Mouse (Mus musculus) spleen, adult 2 months (tissue): ENCODE measurements around the gene Sepsecs.

Experiments
- CTCF ChIP-seq: fragments of 200-500 bp; IDR thresholded peaks from 2 replicates; pipeline ENCODE4 v1.5.1; 2011; ENCODE audit warnings: mild to moderate bottlenecking, inconsistent platforms; ENCODE audit not compliant: insufficient read depth, insufficient read length, insufficient replicate concordance; ENCODE audit errors: extremely low read depth
- POLR2A ChIP-seq: fragments of 200-500 bp; IDR thresholded peaks from 2 replicates; pipeline ENCODE4 v1.6.1; 2011; ENCODE audit warnings: low read depth, low read length, inconsistent platforms

DNA sequence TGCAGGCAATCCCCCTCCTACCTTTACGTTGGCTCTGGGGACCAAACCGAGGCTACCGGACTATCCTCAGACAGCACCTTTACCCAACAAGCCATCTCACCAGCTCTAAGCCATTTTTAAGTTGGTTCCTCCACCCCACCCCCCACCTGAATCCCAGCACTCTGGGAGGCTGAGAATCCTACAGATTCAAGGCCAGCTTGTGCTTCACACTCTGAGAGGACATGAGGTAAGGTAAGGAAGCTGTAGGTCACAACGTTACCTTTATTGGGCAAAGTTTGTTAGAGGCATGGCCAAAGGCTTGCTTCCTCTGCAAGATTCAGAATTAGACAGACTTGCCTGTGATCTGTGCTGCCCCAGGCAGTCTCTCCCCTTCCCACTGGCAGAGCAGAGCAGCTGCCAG lies 10.7 kb upstream of the Sepsecs start:
- TF ChIP-seq CTCF (no peak), POLR2A (no peak)
